Comparison of ENCODE assay signal across 7 mouse cellular contexts in the genomic region with DNA sequence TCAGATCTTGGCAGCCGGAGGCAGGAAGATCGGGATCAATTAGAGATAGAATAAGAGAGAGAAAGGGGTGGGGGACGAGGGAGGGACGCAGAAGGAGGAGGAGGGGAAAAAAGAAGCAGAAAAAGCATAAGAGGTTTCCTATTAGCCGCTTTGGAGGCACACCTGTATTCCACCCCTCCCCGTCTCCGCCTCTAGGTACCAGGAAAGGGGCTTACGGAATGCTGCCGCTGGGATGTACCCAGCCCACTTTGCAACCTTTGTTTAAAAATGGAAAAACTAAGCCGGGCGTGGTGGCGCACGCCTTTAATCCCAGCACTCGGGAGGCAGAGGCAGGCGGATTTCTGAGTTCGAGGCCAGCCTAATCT. TPM values are rescaled to one million over a fixed set of nuclear protein-coding genes. Genes with fewer than 3 reads are reported as not detected.
DNase-seq lines count a peak whose midpoint lies in the region; ATAC-seq lines count a peak whose summit lies in the region.

No protein-coding gene starts in this region.

- peaks cover 83% of the 10 kb centered on the region for H3K4me1 ChIP-seq in megakaryocyte, embryonic 14.5 days
- peaks cover 41% of the 10 kb centered on the region for H3K4me1 ChIP-seq in forebrain, embryonic 10.5 days
- H3K4me1 ChIP-seq in limb, embryonic 12.5 days (replicated peaks): peaks cover 30% of the 10 kb centered on the region
- peaks cover 22% of the 10 kb centered on the region for H3K4me1 ChIP-seq in stomach, embryonic 14.5 days (ENCODE audit: control insufficient read depth, insufficient read depth, low read length)

- H3K9me3 ChIP-seq in megakaryocyte, embryonic 14.5 days: no peaks in the 10 kb centered on the region
- H3K9me3 ChIP-seq in forebrain, embryonic 10.5 days: no peaks in the 10 kb centered on the region
- no peaks in the 10 kb centered on the region for H3K9me3 ChIP-seq in limb, embryonic 12.5 days
- no peaks in the 10 kb centered on the region for H3K9me3 ChIP-seq in stomach, embryonic 14.5 days (ENCODE audit: control insufficient read depth, low read depth, low read length)

- WGBS in forebrain, embryonic 10.5 days: 26% methylated on average over 16 of the region's 16 CpGs
- WGBS in limb, embryonic 12.5 days: 20% methylated on average over 16 of the region's 16 CpGs
- 19% methylated on average over 16 of the region's 16 CpGs for WGBS in stomach, embryonic 14.5 days

- H3K9ac ChIP-seq in limb, embryonic 12.5 days (replicated peaks): peak overlapping the region; percentile 88
- peak overlapping the region; percentile 80 for H3K9ac ChIP-seq in stomach, embryonic 14.5 days (replicated peaks; ENCODE audit: low read depth, low read length)

- peak overlapping the region; percentile 74 for H3K4me2 ChIP-seq in limb, embryonic 12.5 days
- H3K4me2 ChIP-seq in stomach, embryonic 14.5 days (replicated peaks; ENCODE audit: low read depth, low read length): peak overlapping the region; percentile 89

- H3K36me3 ChIP-seq in megakaryocyte, embryonic 14.5 days (replicated peaks; ENCODE audit: low read length): peaks cover 28% of the 10 kb centered on the region
- H3K36me3 ChIP-seq in forebrain, embryonic 10.5 days (replicated peaks): peaks cover 26% of the 10 kb centered on the region
- H3K36me3 ChIP-seq in limb, embryonic 12.5 days: peaks cover 22% of the 10 kb centered on the region
- peaks cover 7% of the 10 kb centered on the region; the same call in 1 of the 2 replicates for H3K36me3 ChIP-seq in stomach, embryonic 14.5 days (ENCODE audit: control insufficient read depth, insufficient read depth, low read length)

- no peak for DNase-seq in forebrain, embryonic 10.5 days (ENCODE audit: extremely low spot score, low spot score)
- no peak for DNase-seq in urinary bladder, postnatal 10 days (ENCODE audit: low spot score)
- DNase-seq in cerebellum, postnatal 36 days: no peak

- peak overlapping the region; percentile 93 for H3K27ac ChIP-seq in forebrain, embryonic 10.5 days
- peak overlapping the region; percentile 84; the same call in 1 of the 2 replicates for H3K27ac ChIP-seq in limb, embryonic 12.5 days
- H3K27ac ChIP-seq in stomach, embryonic 14.5 days (ENCODE audit: low read length): peak overlapping the region; percentile 85; the same call in 1 of the 2 replicates

- H3K27me3 ChIP-seq in megakaryocyte, embryonic 14.5 days (replicated peaks): no peaks in the 10 kb centered on the region
- peaks cover 46% of the 10 kb centered on the region for H3K27me3 ChIP-seq in forebrain, embryonic 10.5 days (ENCODE audit: poor library complexity, severe bottlenecking)
- peaks cover 41% of the 10 kb centered on the region for H3K27me3 ChIP-seq in limb, embryonic 12.5 days
- H3K27me3 ChIP-seq in stomach, embryonic 14.5 days (ENCODE audit: control insufficient read depth, insufficient read depth, low read length): peaks cover 15% of the 10 kb centered on the region

- peak overlapping the region; percentile 95 for H3K4me3 ChIP-seq in megakaryocyte, embryonic 14.5 days (replicated peaks)
- H3K4me3 ChIP-seq in forebrain, embryonic 10.5 days: peak overlapping the region; percentile 82
- H3K4me3 ChIP-seq in limb, embryonic 12.5 days (replicated peaks): peak overlapping the region; percentile 75
- peak overlapping the region; percentile 74 for H3K4me3 ChIP-seq in stomach, embryonic 14.5 days (ENCODE audit: low read depth, low read length)

- ATAC-seq in megakaryocyte, adult 5-6 weeks (ENCODE audit: poor library complexity, severe bottlenecking): no peak
- ATAC-seq in limb, embryonic 12.5 days (ENCODE audit: insufficient number of reproducible peaks, insufficient read depth, low FRiP score, low TSS enrichment, low read depth): no peak
- ATAC-seq in stomach, embryonic 14.5 days (ENCODE audit: insufficient number of reproducible peaks, insufficient read depth, low FRiP score, low read depth): no peak

RNA-seq across cellular contexts. Expression of a gene that starts 3.3 kb away (rescaled TPM):
- 6.0 and 13.6 TPM in 2 replicates for polyA plus RNA-seq in megakaryocyte, embryonic 14.5 days (2012; ENCODE audit: insufficient read depth, low replicate concordance)
- total RNA-seq in megakaryocyte, adult 5-6 weeks (2015): 4.5 and 5.4 TPM in 2 replicates
- 3.2 and 4.8 TPM in 2 replicates for total RNA-seq in megakaryocyte, adult 5-6 weeks (2017)
- polyA plus RNA-seq in forebrain, embryonic 10.5 days (2016; fragmentation: Nextera tagmentation; extraction: Ambion mirVana): 0.30 and 0.47 TPM in 2 replicates
- 0.38 and 0.61 TPM in 2 replicates for polyA plus RNA-seq in limb, embryonic 12.5 days (2016; fragmentation: Nextera tagmentation; extraction: Ambion mirVana)
- polyA plus RNA-seq in stomach, embryonic 14.5 days (2014; fragmentation: Nextera tagmentation; extraction: Ambion mirVana): 1.2 and 2.1 TPM in 2 replicates

RNA-seq across cellular contexts. Expression of a gene that starts 3.6 kb away (rescaled TPM):
- 30.5 and 69.9 TPM in 2 replicates for polyA plus RNA-seq in megakaryocyte, embryonic 14.5 days (2012; ENCODE audit: insufficient read depth, low replicate concordance)
- 78.2 and 107 TPM in 2 replicates for total RNA-seq in megakaryocyte, adult 5-6 weeks (2015)
- 39.9 and 49.3 TPM in 2 replicates for total RNA-seq in megakaryocyte, adult 5-6 weeks (2017)
- 180 and 186 TPM in 2 replicates for polyA plus RNA-seq in forebrain, embryonic 10.5 days (2016; fragmentation: Nextera tagmentation; extraction: Ambion mirVana)
- 167 and 170 TPM in 2 replicates for polyA plus RNA-seq in limb, embryonic 12.5 days (2016; fragmentation: Nextera tagmentation; extraction: Ambion mirVana)
- polyA plus RNA-seq in stomach, embryonic 14.5 days (2014; fragmentation: Nextera tagmentation; extraction: Ambion mirVana): 163 and 180 TPM in 2 replicates

RNA-seq across cellular contexts. Expression of a gene that starts 10.9 kb away (rescaled TPM):
- polyA plus RNA-seq in megakaryocyte, embryonic 14.5 days (2012; ENCODE audit: insufficient read depth, low replicate concordance): 88.1 and 108 TPM in 2 replicates
- total RNA-seq in megakaryocyte, adult 5-6 weeks (2015): 10.4 and 13.1 TPM in 2 replicates
- total RNA-seq in megakaryocyte, adult 5-6 weeks (2017): 14.1 and 14.3 TPM in 2 replicates
- 20.2 and 22.2 TPM in 2 replicates for polyA plus RNA-seq in forebrain, embryonic 10.5 days (2016; fragmentation: Nextera tagmentation; extraction: Ambion mirVana)
- polyA plus RNA-seq in limb, embryonic 12.5 days (2016; fragmentation: Nextera tagmentation; extraction: Ambion mirVana): 33.2 and 39.7 TPM in 2 replicates
- polyA plus RNA-seq in stomach, embryonic 14.5 days (2014; fragmentation: Nextera tagmentation; extraction: Ambion mirVana): 6.3 and 7.1 TPM in 2 replicates

RNA-seq across cellular contexts. Expression of a gene that starts 30.5 kb away (rescaled TPM):
- 109 and 265 TPM in 2 replicates for polyA plus RNA-seq in megakaryocyte, embryonic 14.5 days (2012; ENCODE audit: insufficient read depth, low replicate concordance)
- 15.8 and 23.4 TPM in 2 replicates for total RNA-seq in megakaryocyte, adult 5-6 weeks (2015)
- 28.8 and 32.6 TPM in 2 replicates for total RNA-seq in megakaryocyte, adult 5-6 weeks (2017)
- polyA plus RNA-seq in forebrain, embryonic 10.5 days (2016; fragmentation: Nextera tagmentation; extraction: Ambion mirVana): 53.6 and 54.0 TPM in 2 replicates
- 77.4 and 78.4 TPM in 2 replicates for polyA plus RNA-seq in limb, embryonic 12.5 days (2016; fragmentation: Nextera tagmentation; extraction: Ambion mirVana)
- 38.6 and 44.8 TPM in 2 replicates for polyA plus RNA-seq in stomach, embryonic 14.5 days (2014; fragmentation: Nextera tagmentation; extraction: Ambion mirVana)

RNA-seq across cellular contexts. Expression of a gene that starts 55.5 kb away (rescaled TPM):
- polyA plus RNA-seq in megakaryocyte, embryonic 14.5 days (2012; ENCODE audit: insufficient read depth, low replicate concordance): 14.8 and 22.5 TPM in 2 replicates
- 8.3 and 8.6 TPM in 2 replicates for total RNA-seq in megakaryocyte, adult 5-6 weeks (2015)
- 9.3 and 10.3 TPM in 2 replicates for total RNA-seq in megakaryocyte, adult 5-6 weeks (2017)
- polyA plus RNA-seq in forebrain, embryonic 10.5 days (2016; fragmentation: Nextera tagmentation; extraction: Ambion mirVana): 3.0 TPM in 2 replicates
- polyA plus RNA-seq in limb, embryonic 12.5 days (2016; fragmentation: Nextera tagmentation; extraction: Ambion mirVana): 5.8 and 7.3 TPM in 2 replicates
- 8.3 and 10.4 TPM in 2 replicates for polyA plus RNA-seq in stomach, embryonic 14.5 days (2014; fragmentation: Nextera tagmentation; extraction: Ambion mirVana)
